Comparison of ENCODE assay signal across 24 mouse cellular contexts in the genomic region with DNA sequence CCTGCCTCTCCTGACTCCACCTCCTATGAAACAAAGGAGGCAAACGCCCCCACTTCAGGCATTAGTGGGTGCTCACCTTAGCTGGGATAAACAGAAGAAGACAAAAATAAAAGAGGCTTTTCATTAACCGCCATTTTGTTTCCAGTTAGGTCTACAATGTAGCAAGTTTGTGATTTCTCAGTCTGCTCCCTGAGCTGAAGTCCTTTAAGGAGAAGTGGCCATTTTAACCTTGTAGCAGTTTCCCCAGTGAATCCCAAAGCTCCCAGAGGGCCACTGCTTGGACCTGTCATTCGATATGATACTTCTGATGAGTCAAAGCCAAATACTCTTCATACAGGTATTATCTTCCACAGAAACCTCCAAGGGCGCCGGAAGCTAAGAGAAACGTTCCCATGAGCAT. TPM values are rescaled to one million over a fixed set of nuclear protein-coding genes. Genes with fewer than 3 reads are reported as not detected.
DNase-seq lines count a peak whose midpoint lies in the region; ATAC-seq and TF ChIP-seq lines count a peak whose summit lies in the region.
"Had no signal": no experiment of that assay in that cellular context is flagged by ENCODE, and none has a peak within 500 bp of the region (broad histone marks: within the 10 kb centered on the region; RNA-seq: fewer than 3 reads in every experiment).

No protein-coding gene starts in this region.

- intact Hi-C loops in heart, postnatal 14 days (cut with DNase I) = no loop called here

- 0 out of 2 replicates have a peak overlapping the region, but pooled peaks have one; percentile 18 for H3K27ac ChIP-seq in heart, embryonic 12.5 days (ENCODE audit: poor library complexity, severe bottlenecking)
- H3K27ac ChIP-seq in layer of hippocampus, adult 2 months = peak overlapping the region; percentile 55; the same call in 1 of the 2 replicates
- H3K27ac ChIP-seq: embryonic facial prominence, embryonic 13.5 days; embryonic facial prominence, embryonic 15.5 days; forebrain, embryonic 10.5 days; forebrain, embryonic 12.5 days had no signal

- no peak overlapping the region for H3K4me2 ChIP-seq in heart, embryonic 12.5 days
- H3K4me2 ChIP-seq: embryonic facial prominence, embryonic 13.5 days; embryonic facial prominence, embryonic 15.5 days; forebrain, embryonic 12.5 days had no signal

- no peaks in the 10 kb centered on the region for H3K9me3 ChIP-seq in heart, embryonic 12.5 days (replicated peaks)
- H3K9me3 ChIP-seq: embryonic facial prominence, embryonic 13.5 days; embryonic facial prominence, embryonic 15.5 days; forebrain, embryonic 10.5 days; forebrain, embryonic 12.5 days had no signal

- no peak for TF ChIP-seq CTCF in layer of hippocampus, adult 2 months (conservative IDR thresholded peaks at IDR 0.05)

- no peak for DNase-seq in heart, postnatal 14 days
- DNase-seq in kidney, adult 9 months = peak; percentile 35
- DNase-seq in kidney, postnatal 14 days = no peak
- DNase-seq in layer of hippocampus, adult 2 months (ENCODE audit: low spot score in 2 of 2) = no peak
- no peak for DNase-seq in layer of hippocampus, adult 8-10 months (ENCODE audit: low spot score in 2 of 2)
- peak; percentile 60 for DNase-seq in testis, postnatal 14 days (ENCODE audit: low spot score)
- DNase-seq in testis, postnatal 10 days (ENCODE audit: low spot score) = no peak
- DNase-seq: adrenal gland, adult 2 months; adrenal gland, postnatal 10 days; adrenal gland, postnatal 25 days; cerebellum, adult 11 months; cerebellum, adult 18-20 months; cerebellum, adult 8-10 months; cerebellum, adult 9-11 months; cerebellum, postnatal 14 days; cerebellum, postnatal 36 days; embryo, embryonic 11 days had no signal

- H3K27me3 ChIP-seq in heart, embryonic 12.5 days (replicated peaks) = no peaks in the 10 kb centered on the region
- H3K27me3 ChIP-seq: embryonic facial prominence, embryonic 13.5 days; embryonic facial prominence, embryonic 15.5 days; forebrain, embryonic 12.5 days had no signal

- H3K4me1 ChIP-seq in heart, embryonic 12.5 days (replicated peaks) = peaks cover 39% of the 10 kb centered on the region
- H3K4me1 ChIP-seq: embryonic facial prominence, embryonic 13.5 days; embryonic facial prominence, embryonic 15.5 days; forebrain, embryonic 10.5 days; forebrain, embryonic 12.5 days had no signal

- no peak for ATAC-seq in heart, embryonic 12.5 days (ENCODE audit: insufficient number of reproducible peaks, low FRiP score)
- ATAC-seq: forebrain, embryonic 14.5 days had no signal

- no peak overlapping the region for H3K9ac ChIP-seq in heart, embryonic 12.5 days
- H3K9ac ChIP-seq: embryonic facial prominence, embryonic 13.5 days; embryonic facial prominence, embryonic 15.5 days; forebrain, embryonic 12.5 days had no signal

- peaks cover 97% of the 10 kb centered on the region for H3K36me3 ChIP-seq in heart, embryonic 12.5 days
- H3K36me3 ChIP-seq: embryonic facial prominence, embryonic 13.5 days; embryonic facial prominence, embryonic 15.5 days had no signal

- WGBS in heart, embryonic 12.5 days = 79% methylated on average over 6 of the region's 6 CpGs

- no peak overlapping the region for H3K4me3 ChIP-seq in heart, embryonic 12.5 days
- no peak overlapping the region for H3K4me3 ChIP-seq in layer of hippocampus, adult 2 months
- H3K4me3 ChIP-seq: embryonic facial prominence, embryonic 13.5 days; embryonic facial prominence, embryonic 15.5 days; erythroblast, embryonic 14.5 days; forebrain, embryonic 10.5 days; forebrain, embryonic 12.5 days had no signal

RNA-seq across cellular contexts. Expression of gene Atp1b1, which starts 10.6 kb away (rescaled TPM):
- 413 and 416 TPM in 2 replicates for polyA plus RNA-seq in heart, embryonic 12.5 days (2016; fragmentation: Nextera tagmentation; extraction: Ambion mirVana)
- 100 to 1,000 TPM; 452 to 466 TPM for total RNA-seq in heart, postnatal 14 days (2021)
- total RNA-seq in layer of hippocampus, adult 2 months (2021) = 1,000 to 10,000 TPM; 1,930 to 2,057 TPM
- 1,000 to 10,000 TPM; 1,927 to 2,142 (median 1,996) TPM for total RNA-seq in layer of hippocampus, adult 8-10 months (2022)
- polyA plus RNA-seq: erythroblast, embryonic 14.5 days had no signal

Comparison
In these comparisons a context has a peak if more than half of its experiments do, and no peak if none do; other contexts are left out.
1. DNase-seq: peak in kidney, adult 9 months (single experiment) and testis, postnatal 14 days (single experiment); none in heart, postnatal 14 days (0 of 2), kidney, postnatal 14 days (single experiment), layer of hippocampus, adult 2 months (0 of 2), layer of hippocampus, adult 8-10 months (0 of 2) and testis, postnatal 10 days (single experiment).
2. RNA of gene Atp1b1, which starts 10.6 kb away (total RNA-seq): 1,930 to 2,057 TPM in layer of hippocampus, adult 2 months and 1,927 to 2,142 TPM in layer of hippocampus, adult 8-10 months; 452 to 466 TPM in heart, postnatal 14 days; every median in the first group is over 4 times any median in the second.